Mouse (Mus musculus) lung, postnatal 0 days (tissue): Measurements from ENCODE around the gene Amdhd2. TPM values are rescaled to one million over a fixed set of nuclear protein-coding genes. Genes with fewer than 3 reads are reported as not detected.

Experiments
- ATAC-seq: fragments of 200-750 bp; cut with Nextera tagmentation; 2 replicates; pipeline ENCODE4 v1.8.0; 2017; ENCODE audit warnings: moderate library complexity
- DNase-seq: peaks from one replicate; pipeline ENCODE4 v3.0.0-alpha.2; 2016; ENCODE audit warnings: low spot score
- H3K27ac ChIP-seq: fragments of 300-500 bp; sonication (generic); 2 replicates; pipeline ENCODE4 v1.5.1; 2014; ENCODE audit warnings: antibody characterized with exemption, mild to moderate bottlenecking, low read length, mixed read lengths
- H3K27me3 ChIP-seq: fragments of 300-500 bp; sonication (generic); replicated peaks from 2 replicates; pipeline ENCODE4 v1.6.1; 2014; ENCODE audit warnings: low read length, mixed read lengths; ENCODE audit not compliant: insufficient read depth
- H3K36me3 ChIP-seq: fragments of 300-500 bp; sonication (generic); 2 replicates; pipeline ENCODE4 v1.6.1; 2014; ENCODE audit warnings: low read length, mixed read lengths; ENCODE audit not compliant: insufficient read depth
- H3K4me1 ChIP-seq: fragments of 300-500 bp; sonication (generic); 2 replicates; pipeline ENCODE4 v1.6.1; 2014; ENCODE audit warnings: antibody characterized with exemption, low read depth, low read length, mixed read lengths; ENCODE audit not compliant: insufficient read depth
- H3K4me2 ChIP-seq: fragments of 300-500 bp; sonication (generic); replicated peaks from 2 replicates; pipeline ENCODE4 v1.6.1; 2014; ENCODE audit warnings: low read depth, mild to moderate bottlenecking, low read length, moderate library complexity, mixed read lengths
- H3K4me3 ChIP-seq: fragments of 300-500 bp; sonication (generic); 2 replicates; pipeline ENCODE4 v1.5.1; 2014; ENCODE audit warnings: low read depth, low read length
- H3K9ac ChIP-seq: fragments of 300-500 bp; sonication (generic); replicated peaks from 2 replicates; pipeline ENCODE4 v1.6.1; 2014; ENCODE audit warnings: low read depth, mild to moderate bottlenecking
- H3K9me3 ChIP-seq: fragments of 300-500 bp; sonication (generic); 2 replicates; pipeline ENCODE4 v1.6.1; 2016; ENCODE audit warnings: low read length, mixed read lengths
- CTCF ChIP-seq: IDR thresholded peaks from 2 replicates; pipeline ENCODE4 v1.5.1; 2016; ENCODE audit warnings: antibody characterized with exemption, mild to moderate bottlenecking
- EP300 ChIP-seq: IDR thresholded peaks from 2 replicates; pipeline ENCODE4 v1.6.1; 2016; ENCODE audit warnings: antibody characterized with exemption, mild to moderate bottlenecking, control low read depth
- WGBS: fragments of 180-500 bp; shearing (Covaris S2); extraction: QIAGEN DNeasy Blood & Tissue Kit; methylation state at CpG from one replicate; pipeline ENCODE4 v1.1.7; 2014; 5-methylcytosine and 5-hydroxymethylcytosine counted together
- polyA plus RNA-seq: library from polyadenylated mRNA; unstranded; fragments of >200 nt; fragmentation: Nextera tagmentation; extraction: Ambion mirVana; gene quantifications from 2 replicates; pipeline ENCODE4 v1.2.1, GENCODE M21; 2015

Amdhd2 gene
- polyA plus RNA-seq = 44.1 and 44.2 TPM in 2 replicates

DNA sequence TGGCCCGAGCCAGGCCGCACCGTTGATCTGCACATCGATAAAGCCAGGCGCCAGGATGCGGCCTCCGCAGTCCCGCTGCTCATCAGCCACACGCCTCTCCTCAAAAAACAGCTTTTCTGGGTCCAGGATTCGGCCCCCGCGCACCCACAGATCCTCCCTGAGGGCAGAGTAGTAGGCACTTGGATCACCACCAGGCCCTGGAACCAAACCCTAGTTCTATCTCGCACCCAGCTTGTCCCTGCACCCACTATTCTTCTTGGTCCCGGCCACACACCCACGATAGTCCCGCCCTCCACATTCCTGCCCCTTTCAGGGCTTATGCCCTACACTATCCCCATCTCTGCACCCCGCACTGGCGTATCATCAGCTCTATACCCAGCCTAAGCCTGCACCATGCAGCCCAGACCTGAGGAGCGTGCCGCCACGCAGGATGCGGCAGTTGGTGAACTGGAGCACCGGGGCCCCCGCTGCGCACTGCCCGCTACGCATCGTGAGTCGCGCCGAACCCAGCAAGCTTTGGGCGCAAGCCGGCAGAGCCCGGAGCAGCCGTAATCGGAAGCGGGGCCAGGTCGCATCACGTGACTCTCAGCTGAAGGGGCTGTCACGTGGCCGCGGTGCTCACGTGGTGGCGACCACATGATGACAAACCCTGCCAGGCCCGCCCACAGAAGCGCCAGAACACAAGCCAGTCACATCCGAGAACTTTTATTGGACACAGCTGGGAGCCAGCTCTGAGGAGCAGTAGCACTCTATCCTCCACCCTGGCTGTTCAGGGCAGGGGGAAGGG, at the start of gene Amdhd2:
Gene Amdhd2, minus strand, starts transcription at position 591 of the 787 bp plus-strand sequence.
- under 1% methylated on average over 47 of the region's 47 CpGs for WGBS
- peak within 1 kb of the TSS; percentile 58 for H3K9ac ChIP-seq
- peaks cover 17% of the 10 kb centered on the region; the same call in 1 of the 2 replicates for H3K4me1 ChIP-seq
- ATAC-seq (peak; percentile 91), DNase-seq (peak; percentile 97)
- no peaks in the 10 kb centered on the region for H3K9me3 ChIP-seq
- peak within 1 kb of the TSS; percentile 62 for H3K4me3 ChIP-seq
- TF ChIP-seq EP300 = no peak
- TF ChIP-seq CTCF = no peak
- no peaks in the 10 kb centered on the region for H3K36me3 ChIP-seq
- peak within 1 kb of the TSS; percentile 88 for H3K4me2 ChIP-seq
- no peaks in the 10 kb centered on the region for H3K27me3 ChIP-seq
- peak within 1 kb of the TSS; percentile 79 for H3K27ac ChIP-seq

DNA sequence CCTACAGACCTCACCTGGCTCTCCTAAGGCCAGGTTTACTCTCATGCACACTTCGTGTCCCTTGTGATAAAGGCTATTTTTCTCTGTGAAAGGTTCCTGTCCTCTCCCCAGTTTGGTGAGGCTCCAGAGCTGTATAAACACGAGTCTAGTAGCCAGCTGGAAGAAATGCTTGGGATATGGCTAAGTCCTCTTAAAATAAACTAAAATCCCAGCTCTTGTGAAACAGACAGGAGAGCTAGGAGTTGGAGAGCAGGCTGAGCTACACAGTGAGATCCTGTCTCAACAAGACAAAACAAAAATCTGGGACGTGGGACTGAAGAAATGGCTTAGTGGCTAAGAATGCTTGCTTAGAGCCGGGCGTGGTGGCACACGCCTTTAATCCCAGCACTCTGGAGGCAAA, 49.6 kb upstream of the Amdhd2 start:
- WGBS = 46% methylated on average over 6 of the region's 6 CpGs
- Histone ChIP-seq H3K4me1 (peaks cover 21% of the 10 kb centered on the region), H3K4me3 (no peak overlapping the region), H3K9me3 (no peaks in the 10 kb centered on the region), H3K4me2 (no peak overlapping the region), H3K9ac (no peak overlapping the region), H3K27me3 (0 out of 2 replicates have a peak, but pooled peaks cover 3% of the 10 kb centered on the region), H3K36me3 (peaks cover 10% of the 10 kb centered on the region; the same call in 1 of the 2 replicates), H3K27ac (0 out of 2 replicates have a peak overlapping the region, but pooled peaks have one; percentile 16)
- DNase-seq (peak; percentile 67), ATAC-seq (peak; percentile 5; the same call in 1 of the 2 replicates)
- no peak for TF ChIP-seq EP300
- no peak for TF ChIP-seq CTCF

DNA sequence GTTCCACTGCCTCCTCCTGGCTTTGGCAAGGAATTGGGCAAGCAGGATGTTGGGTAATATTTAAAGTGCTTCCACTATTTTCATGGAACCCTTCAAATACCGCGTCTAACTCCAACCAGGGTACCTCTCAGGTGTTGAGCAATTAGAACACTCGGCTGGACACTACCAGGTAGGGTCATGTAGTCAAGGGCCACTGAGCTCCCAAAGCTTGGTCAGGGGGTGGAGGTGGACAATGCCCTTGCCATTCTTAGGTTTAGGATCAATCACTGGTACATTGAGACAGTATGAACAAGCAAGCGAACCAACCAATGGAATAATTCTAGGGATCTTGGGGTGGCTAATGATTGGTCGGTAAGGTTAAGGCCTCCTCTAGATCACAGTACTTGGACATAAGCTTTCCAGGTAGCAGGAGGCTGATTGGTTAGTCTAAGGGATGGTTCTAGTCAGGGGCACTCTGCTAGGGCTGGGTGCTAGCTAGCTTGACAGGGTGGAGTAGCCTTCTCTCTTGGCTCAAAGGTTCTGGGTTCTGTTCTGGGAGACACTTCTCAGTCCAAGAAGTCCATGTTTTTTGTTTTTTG, 49.0 kb upstream of the Amdhd2 start:
- ATAC-seq = no peak
- Histone ChIP-seq H3K9ac (no peak overlapping the region), H3K27me3 (0 out of 2 replicates have a peak, but pooled peaks cover 5% of the 10 kb centered on the region), H3K4me2 (peak overlapping the region; percentile 78), H3K27ac (peak overlapping the region; percentile 16), H3K4me1 (peaks cover 21% of the 10 kb centered on the region), H3K9me3 (no peaks in the 10 kb centered on the region), H3K36me3 (peaks cover 10% of the 10 kb centered on the region; the same call in 1 of the 2 replicates), H3K4me3 (0 out of 2 replicates have a peak overlapping the region, but pooled peaks have one; percentile 35)
- peak; percentile 91 for DNase-seq
- no peak for TF ChIP-seq EP300
- peak; percentile 55 for TF ChIP-seq CTCF
- WGBS = 29% methylated on average over 5 of the region's 5 CpGs

DNA sequence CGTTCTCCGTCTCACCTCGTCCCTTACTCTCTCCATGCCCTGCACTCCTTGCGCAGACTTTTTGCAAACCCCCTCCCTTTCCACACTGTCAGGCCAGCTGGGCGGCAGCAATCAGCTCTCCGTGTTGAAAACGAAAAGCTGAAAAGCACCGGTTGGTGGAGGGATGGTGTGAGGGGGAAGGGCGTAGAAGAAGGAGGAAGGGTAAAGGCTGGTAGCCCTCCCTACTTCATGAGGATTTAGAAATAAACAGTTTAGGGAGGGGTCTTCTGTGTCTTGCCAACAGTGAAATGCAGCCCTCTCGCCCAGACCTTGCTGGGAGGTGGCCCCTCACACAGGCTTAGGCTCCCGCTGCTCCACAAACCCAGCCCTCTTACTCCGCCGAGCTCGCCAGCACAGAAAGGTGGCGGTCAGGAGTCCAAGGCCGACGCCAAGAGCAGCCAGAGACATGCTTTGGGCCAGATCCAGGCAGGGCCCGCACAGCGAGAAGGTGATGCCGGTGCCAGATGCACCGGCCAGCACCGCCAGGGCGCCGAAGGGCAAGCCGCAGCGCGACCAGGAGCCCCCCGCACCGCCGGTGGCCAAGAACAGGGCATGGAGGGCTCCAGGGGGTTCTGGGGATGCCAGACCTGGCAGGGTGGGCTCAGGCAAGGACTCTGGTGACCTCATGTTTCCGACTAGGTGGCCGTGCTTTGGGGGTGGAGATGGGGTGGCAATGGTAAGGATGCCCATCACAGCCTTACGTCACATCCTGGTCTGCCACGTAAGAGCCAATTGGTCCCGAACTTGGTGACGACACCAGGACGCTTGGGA, 48.3 kb upstream of the Amdhd2 start:
- H3K36me3 ChIP-seq = peaks cover 10% of the 10 kb centered on the region; the same call in 1 of the 2 replicates
- H3K9me3 ChIP-seq = no peaks in the 10 kb centered on the region
- peak; percentile 75 for ATAC-seq
- peak overlapping the region; percentile 35 for H3K4me3 ChIP-seq
- 0 out of 2 replicates have a peak, but pooled peaks cover 11% of the 10 kb centered on the region for H3K27me3 ChIP-seq
- peak; percentile 46 for DNase-seq
- peak overlapping the region; percentile 78 for H3K4me2 ChIP-seq
- peak overlapping the region; percentile 36; the same call in 1 of the 2 replicates for H3K9ac ChIP-seq
- H3K4me1 ChIP-seq = peaks cover 22% of the 10 kb centered on the region
- no peak for TF ChIP-seq EP300
- WGBS = 4% methylated on average over 37 of the region's 37 CpGs
- H3K27ac ChIP-seq = peak overlapping the region; percentile 73

DNA sequence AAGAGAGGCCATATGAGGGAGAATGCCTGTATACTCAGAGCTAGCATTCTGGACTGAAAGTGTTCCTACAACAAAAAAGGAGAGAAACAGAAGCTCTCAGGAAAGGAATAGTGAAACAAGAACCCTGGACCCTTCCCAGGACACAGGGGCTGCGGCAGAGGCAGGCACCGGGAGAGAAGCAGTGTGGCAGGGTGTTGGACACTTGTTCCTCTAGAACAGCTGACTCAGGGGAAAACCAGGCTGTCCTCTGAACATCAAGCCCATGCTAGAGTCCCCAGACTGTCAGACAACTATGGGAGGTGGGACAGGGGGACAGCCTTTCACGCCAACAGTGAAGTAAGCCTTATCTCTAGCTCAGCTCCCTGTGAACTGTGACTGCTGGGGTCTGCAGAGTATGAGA, 47.0 kb upstream of the Amdhd2 start:
- no peak overlapping the region for H3K4me3 ChIP-seq
- 0 out of 2 replicates have a peak, but pooled peaks cover 11% of the 10 kb centered on the region for H3K27me3 ChIP-seq
- no peak overlapping the region for H3K4me2 ChIP-seq
- DNase-seq (no peak), ATAC-seq (no peak)
- H3K27ac ChIP-seq = no peak overlapping the region
- peaks cover 30% of the 10 kb centered on the region for H3K4me1 ChIP-seq
- WGBS = 77% methylated on average over 3 of the region's 3 CpGs
- TF ChIP-seq EP300 (no peak), CTCF (no peak)
- H3K9me3 ChIP-seq = no peaks in the 10 kb centered on the region
- H3K9ac ChIP-seq = no peak overlapping the region
- peaks cover 5% of the 10 kb centered on the region; the same call in 1 of the 2 replicates for H3K36me3 ChIP-seq
